Mouse (Mus musculus) right cerebral cortex, adult 2 months (tissue): ENCODE measurements around the gene Zfhx3.

Experiments
- DNase-seq, 2 experiments: peaks; one replicate each; pipeline ENCODE4 v3.0.0; 2021 to 2022; ENCODE audit warnings: low spot score in 2 of 2

Gene Zfhx3

GRCm38 (mm10) chr8:108017727-108018126, 75.3 kb downstream of the Zfhx3 start:
- DNase-seq, result no peak

GRCm38 (mm10) chr8:108019651-108020050, 77.2 kb downstream of the Zfhx3 start:
- no peak for DNase-seq

GRCm38 (mm10) chr8:108022404-108022803, 80.0 kb downstream of the Zfhx3 start:
- no peak for DNase-seq

- no peak for DNase-seq
Observed at GRCm38 (mm10) chr8:108024331-108024730, 81.9 kb downstream of the Zfhx3 start.

- no peak for DNase-seq
Observed at GRCm38 (mm10) chr8:108025249-108025648, 82.8 kb downstream of the Zfhx3 start.

- no peak for DNase-seq
Observed at GRCm38 (mm10) chr8:108026557-108027440, 84.4 kb downstream of the Zfhx3 start.

- no peak for DNase-seq
Observed at GRCm38 (mm10) chr8:108027561-108028025, 85.1 kb downstream of the Zfhx3 start.

- no peak for DNase-seq
Observed at GRCm38 (mm10) chr8:108028440-108028839, 86.0 kb downstream of the Zfhx3 start.

- DNase-seq, result no peak
Observed at GRCm38 (mm10) chr8:108031159-108031558, 88.7 kb downstream of the Zfhx3 start.

GRCm38 (mm10) chr8:108034070-108034469, 91.6 kb downstream of the Zfhx3 start:
- no peak for DNase-seq

GRCm38 (mm10) chr8:108034726-108035125, 92.3 kb downstream of the Zfhx3 start:
- no peak for DNase-seq

- DNase-seq, result no peak
Observed at GRCm38 (mm10) chr8:108043618-108044017, 101.2 kb downstream of the Zfhx3 start.

GRCm38 (mm10) chr8:108044185-108044584, 101.7 kb downstream of the Zfhx3 start:
- DNase-seq, result no peak

GRCm38 (mm10) chr8:108056241-108056640, 113.8 kb downstream of the Zfhx3 start:
- DNase-seq, result no peak

GRCm38 (mm10) chr8:108061972-108062371, 119.5 kb downstream of the Zfhx3 start:
- no peak for DNase-seq

- DNase-seq, result no peak
Observed at GRCm38 (mm10) chr8:108067111-108067510, 124.7 kb downstream of the Zfhx3 start.

GRCm38 (mm10) chr8:108068195-108068594, 125.8 kb downstream of the Zfhx3 start:
- no peak for DNase-seq

- no peak for DNase-seq
Observed at GRCm38 (mm10) chr8:108070438-108070837, 128.0 kb downstream of the Zfhx3 start.

GRCm38 (mm10) chr8:108072126-108072746, 129.8 kb downstream of the Zfhx3 start:
- no peak for DNase-seq

- DNase-seq, result no peak
Observed at GRCm38 (mm10) chr8:108072853-108073252, 130.4 kb downstream of the Zfhx3 start.

- no peak for DNase-seq
Observed at GRCm38 (mm10) chr8:108075176-108075575, 132.7 kb downstream of the Zfhx3 start.

- DNase-seq, result no peak
Observed at GRCm38 (mm10) chr8:108078726-108079125, 136.3 kb downstream of the Zfhx3 start.

GRCm38 (mm10) chr8:108086913-108087312, 144.5 kb downstream of the Zfhx3 start:
- DNase-seq, result no peak
